8 mouse cellular contexts compared by ENCODE assay signal in the genomic region with DNA sequence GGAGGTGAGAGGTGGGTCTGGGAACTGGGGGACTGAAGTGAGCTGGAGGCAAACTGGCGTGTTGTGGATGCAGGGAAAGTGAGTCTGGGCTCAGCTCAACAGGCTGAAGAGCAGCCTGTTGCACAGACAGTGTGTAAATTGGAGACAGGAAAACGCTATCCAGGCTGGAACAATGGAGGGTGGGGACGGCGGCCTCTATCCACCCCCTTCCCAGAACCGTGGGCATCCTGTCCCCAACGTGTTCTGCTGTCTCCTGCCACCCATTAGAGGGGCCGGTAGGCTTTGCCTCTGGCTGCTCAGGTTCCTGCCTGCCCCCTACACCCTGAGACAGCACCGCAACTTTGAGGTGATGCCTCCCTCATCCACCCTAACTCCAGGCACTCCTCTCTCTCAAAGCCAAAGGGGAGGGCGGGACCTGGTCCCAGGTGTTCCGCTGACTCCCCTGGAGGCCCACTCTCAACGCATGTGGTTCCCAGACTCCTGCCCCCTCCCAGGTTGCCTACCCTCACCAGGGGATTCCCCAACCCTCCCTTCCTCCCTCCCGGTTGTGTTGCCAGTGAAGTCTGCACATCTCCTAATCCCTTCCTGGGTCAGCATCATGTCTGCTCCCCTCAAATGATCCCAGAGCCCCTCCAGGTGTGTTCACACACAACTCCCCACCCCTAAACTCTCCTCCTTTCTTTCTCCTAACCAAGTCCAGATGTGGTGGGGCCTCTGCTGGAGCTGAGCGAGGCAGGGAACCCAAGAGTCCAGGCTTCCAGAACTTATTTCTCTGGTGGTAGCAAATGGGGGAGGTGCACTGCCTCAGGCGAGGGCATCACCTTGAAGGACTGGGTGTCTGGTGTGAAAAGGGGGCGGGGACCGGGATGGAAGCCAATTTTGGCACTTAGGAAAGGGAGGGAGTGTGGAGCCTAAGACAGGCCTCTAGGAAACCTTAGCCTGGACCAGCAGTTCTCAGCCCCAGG. TPM values are rescaled to one million over a fixed set of nuclear protein-coding genes. Genes with fewer than 3 reads are reported as not detected.
DNase-seq lines count a peak whose midpoint lies in the region; ATAC-seq lines count a peak whose summit lies in the region.

No protein-coding gene starts in this region.

- peaks cover 48% of the 10 kb centered on the region for H3K4me1 ChIP-seq in heart, embryonic 15.5 days (replicated peaks)
- peaks cover 68% of the 10 kb centered on the region for H3K4me1 ChIP-seq in midbrain, embryonic 10.5 days

- peak overlapping the region; percentile 88 for H3K4me2 ChIP-seq in heart, embryonic 15.5 days

- H3K9ac ChIP-seq in heart, embryonic 15.5 days: peak overlapping the region; percentile 97

- no peak for ATAC-seq in heart, embryonic 15.5 days (replicated peaks; ENCODE audit: insufficient number of reproducible peaks, insufficient read depth, low FRiP score, low read depth)
- ATAC-seq in inflammation-experienced regulatory T-cells, adult 6 months: no peak

- peak overlapping the region; percentile 98 for H3K27ac ChIP-seq in heart, embryonic 15.5 days
- H3K27ac ChIP-seq in midbrain, embryonic 10.5 days (replicated peaks): peak overlapping the region; percentile 97

- no peaks in the 10 kb centered on the region for H3K27me3 ChIP-seq in heart, embryonic 15.5 days
- no peaks in the 10 kb centered on the region for H3K27me3 ChIP-seq in midbrain, embryonic 10.5 days (ENCODE audit: low read depth, poor library complexity, severe bottlenecking)

- peaks cover 30% of the 10 kb centered on the region for H3K36me3 ChIP-seq in heart, embryonic 15.5 days
- H3K36me3 ChIP-seq in midbrain, embryonic 10.5 days: peaks cover 47% of the 10 kb centered on the region

- DNase-seq in testis, postnatal 10 days (ENCODE audit: low spot score): peak; percentile 76
- no peak for DNase-seq in testis, postnatal 14 days (ENCODE audit: low spot score)
- DNase-seq in kidney, postnatal 10 days: peak; percentile 82
- DNase-seq in midbrain, embryonic 10.5 days (ENCODE audit: low spot score): no peak
- DNase-seq in urinary bladder, postnatal 10 days (ENCODE audit: low spot score): no peak
- no peak for DNase-seq in left cerebral cortex, adult 18-20 months (ENCODE audit: low spot score in 2 of 2)

- peak overlapping the region; percentile 83 for H3K4me3 ChIP-seq in heart, embryonic 15.5 days
- H3K4me3 ChIP-seq in midbrain, embryonic 10.5 days: peak overlapping the region; percentile 96

- 19% methylated on average over 16 of the region's 16 CpGs for WGBS in heart, embryonic 15.5 days
- WGBS in midbrain, embryonic 10.5 days: 21% methylated on average over 16 of the region's 16 CpGs

- H3K9me3 ChIP-seq in heart, embryonic 15.5 days (replicated peaks): no peaks in the 10 kb centered on the region
- H3K9me3 ChIP-seq in midbrain, embryonic 10.5 days (replicated peaks): no peaks in the 10 kb centered on the region

RNA-seq across cellular contexts. Expression of gene Ephb4, which starts 2.4 kb away (rescaled TPM):
- polyA plus RNA-seq in heart, embryonic 15.5 days (2015; fragmentation: Nextera tagmentation; extraction: Ambion mirVana): 32.9 and 42.9 TPM in 2 replicates
- polyA plus RNA-seq in midbrain, embryonic 10.5 days (2016; fragmentation: Nextera tagmentation; extraction: Ambion mirVana): 28.9 and 30.0 TPM in 2 replicates
- 1 to 10 TPM; 5.5 to 5.8 TPM for total RNA-seq in left cerebral cortex, adult 18-20 months (2021)
- not detected for polyA plus RNA-seq in inflammation-experienced regulatory T-cells, adult 6 months (2017; shearing (Covaris generic))

RNA-seq across cellular contexts. Expression of gene Slc12a9, which starts 18.9 kb away (rescaled TPM):
- 6.5 and 10.4 TPM in 2 replicates for polyA plus RNA-seq in heart, embryonic 15.5 days (2015; fragmentation: Nextera tagmentation; extraction: Ambion mirVana)
- 12.0 and 14.3 TPM in 2 replicates for polyA plus RNA-seq in midbrain, embryonic 10.5 days (2016; fragmentation: Nextera tagmentation; extraction: Ambion mirVana)
- 10 to 100 TPM; 20.3 to 23.9 TPM for total RNA-seq in left cerebral cortex, adult 18-20 months (2021)
- 10 to 100 TPM in 2 of 3 experiments, 1 to 10 TPM in 1; 6.0 to 15.2 (median 11.0) TPM for polyA plus RNA-seq in inflammation-experienced regulatory T-cells, adult 6 months (2017; shearing (Covaris generic))

RNA-seq across cellular contexts. Expression of gene Trip6, which starts 38.1 kb away (rescaled TPM):
- 37.7 and 53.3 TPM in 2 replicates for polyA plus RNA-seq in heart, embryonic 15.5 days (2015; fragmentation: Nextera tagmentation; extraction: Ambion mirVana)
- polyA plus RNA-seq in midbrain, embryonic 10.5 days (2016; fragmentation: Nextera tagmentation; extraction: Ambion mirVana): 61.0 and 61.1 TPM in 2 replicates
- total RNA-seq in left cerebral cortex, adult 18-20 months (2021): 1 to 10 TPM; 4.8 to 5.9 TPM
- 1 to 10 TPM; 1.4 to 1.7 (median 1.6) TPM for polyA plus RNA-seq in inflammation-experienced regulatory T-cells, adult 6 months (2017; shearing (Covaris generic))

RNA-seq across cellular contexts. Expression of gene Srrt, which starts 44.8 kb away (rescaled TPM):
- 70.5 and 95.7 TPM in 2 replicates for polyA plus RNA-seq in heart, embryonic 15.5 days (2015; fragmentation: Nextera tagmentation; extraction: Ambion mirVana)
- 190 and 192 TPM in 2 replicates for polyA plus RNA-seq in midbrain, embryonic 10.5 days (2016; fragmentation: Nextera tagmentation; extraction: Ambion mirVana)
- total RNA-seq in left cerebral cortex, adult 18-20 months (2021): 100 to 1,000 TPM; 185 to 191 TPM
- 10 to 100 TPM; 58.1 to 76.1 (median 61.2) TPM for polyA plus RNA-seq in inflammation-experienced regulatory T-cells, adult 6 months (2017; shearing (Covaris generic))

RNA-seq across cellular contexts. Expression of gene Ufsp1, which starts 57.9 kb away (rescaled TPM):
- 6.1 and 11.2 TPM in 2 replicates for polyA plus RNA-seq in heart, embryonic 15.5 days (2015; fragmentation: Nextera tagmentation; extraction: Ambion mirVana)
- polyA plus RNA-seq in midbrain, embryonic 10.5 days (2016; fragmentation: Nextera tagmentation; extraction: Ambion mirVana): 9.6 and 11.0 TPM in 2 replicates
- 10 to 100 TPM; 12.2 to 13.4 TPM for total RNA-seq in left cerebral cortex, adult 18-20 months (2021)
- polyA plus RNA-seq in inflammation-experienced regulatory T-cells, adult 6 months (2017; shearing (Covaris generic)): 1 to 10 TPM in 2 of 3 experiments, under 1 TPM in 1; 0.32 to 2.0 (median 1.5) TPM

Comparison
In these comparisons a context has a peak if more than half of its experiments do, and no peak if none do; other contexts are left out.
1. DNase-seq: peak in testis, postnatal 10 days (single experiment) and kidney, postnatal 10 days (single experiment); none in testis, postnatal 14 days (single experiment), midbrain, embryonic 10.5 days (single experiment), urinary bladder, postnatal 10 days (single experiment) and left cerebral cortex, adult 18-20 months (0 of 2).
2. RNA of gene Ephb4, which starts 2.4 kb away (polyA plus RNA-seq): 32.9 to 42.9 TPM in heart, embryonic 15.5 days and 28.9 to 30.0 TPM in midbrain, embryonic 10.5 days; not detected in inflammation-experienced regulatory T-cells, adult 6 months; every median in the first group is over 10 times any median in the second.
3. RNA of gene Trip6, which starts 38.1 kb away (polyA plus RNA-seq): 61.0 to 61.1 TPM in midbrain, embryonic 10.5 days and 37.7 to 53.3 TPM in heart, embryonic 15.5 days; 1.4 to 1.7 TPM in inflammation-experienced regulatory T-cells, adult 6 months; every median in the first group is over 10 times any median in the second.